In genomic region chr2:134543501-134543900, GRCm38 (mm10) we compare ENCODE assay signal across 22 mouse cellular contexts. TPM values are rescaled to one million over a fixed set of nuclear protein-coding genes. Genes with fewer than 3 reads are reported as not detected.
DNase-seq lines count a peak whose midpoint lies in the region; ATAC-seq and TF ChIP-seq lines count a peak whose summit lies in the region.
"Had no signal": no experiment of that assay in that cellular context is flagged by ENCODE, and none has a peak within 500 bp of the region (broad histone marks: within the 10 kb centered on the region; RNA-seq: fewer than 3 reads in every experiment).

No protein-coding gene starts in this region.

- intact Hi-C loops in left cerebral cortex, postnatal 14 days (cut with DNase I): loop anchor here (5.0 to 10.0 kb wide), 4 partner anchors 131 to 1569 kb away; partner anchors contain the start of genes Bmp2 and Plcb1

- H3K9ac ChIP-seq in forebrain, postnatal 0 days: no peak overlapping the region
- no peak overlapping the region for H3K9ac ChIP-seq in forebrain, embryonic 12.5 days
- H3K9ac ChIP-seq in hindbrain, embryonic 14.5 days: no peak overlapping the region
- H3K9ac ChIP-seq: hindbrain, embryonic 13.5 days; neural tube, embryonic 15.5 days had no signal

- no peak overlapping the region for H3K4me2 ChIP-seq in forebrain, postnatal 0 days (ENCODE audit: low read depth)
- H3K4me2 ChIP-seq in forebrain, embryonic 12.5 days: no peak overlapping the region
- no peak overlapping the region for H3K4me2 ChIP-seq in hindbrain, embryonic 14.5 days (replicated peaks)
- H3K4me2 ChIP-seq: hindbrain, embryonic 13.5 days; neural tube, embryonic 15.5 days had no signal

- H3K27me3 ChIP-seq in forebrain, postnatal 0 days (ENCODE audit: insufficient read depth, low read length): no peaks in the 10 kb centered on the region
- H3K27me3 ChIP-seq in forebrain, embryonic 12.5 days: no peaks in the 10 kb centered on the region
- no peaks in the 10 kb centered on the region for H3K27me3 ChIP-seq in hindbrain, embryonic 14.5 days (ENCODE audit: control insufficient read depth, insufficient read depth, low read length)
- H3K27me3 ChIP-seq: hindbrain, embryonic 13.5 days; neural tube, embryonic 15.5 days had no signal

- no peaks in the 10 kb centered on the region for H3K4me1 ChIP-seq in forebrain, postnatal 0 days (ENCODE audit: insufficient read depth)
- no peaks in the 10 kb centered on the region for H3K4me1 ChIP-seq in forebrain, embryonic 12.5 days
- H3K4me1 ChIP-seq in hindbrain, embryonic 14.5 days (replicated peaks; ENCODE audit: control insufficient read depth, insufficient read depth, low read length): no peaks in the 10 kb centered on the region
- H3K4me1 ChIP-seq: hindbrain, embryonic 13.5 days; neural tube, embryonic 15.5 days had no signal

- DNase-seq in forebrain, postnatal 0 days: peak; percentile 30
- peak; percentile 25 to 53 for DNase-seq in left cerebral cortex, postnatal 14 days (ENCODE audit: low spot score in 2 of 2)
- no peak for DNase-seq in left cerebral cortex, adult 11 months (ENCODE audit: low spot score)
- peak; percentile 8 for DNase-seq in right cerebral cortex, postnatal 14 days
- no peak for DNase-seq in right cerebral cortex, postnatal 25 days
- no peak for DNase-seq in cerebellum, adult 11 months
- DNase-seq in hindbrain, embryonic 14.5 days (ENCODE audit: low spot score): no peak
- DNase-seq: adrenal gland, postnatal 10 days; cerebellum, postnatal 14 days; kidney, adult 2 months; kidney, postnatal 36 days had no signal

- no peaks in the 10 kb centered on the region for H3K36me3 ChIP-seq in forebrain, postnatal 0 days (ENCODE audit: insufficient read depth)
- no peaks in the 10 kb centered on the region for H3K36me3 ChIP-seq in forebrain, embryonic 12.5 days (replicated peaks)
- no peaks in the 10 kb centered on the region for H3K36me3 ChIP-seq in hindbrain, embryonic 14.5 days (replicated peaks; ENCODE audit: control insufficient read depth, insufficient read depth)
- H3K36me3 ChIP-seq: hindbrain, embryonic 13.5 days; neural tube, embryonic 15.5 days had no signal

- 57% methylated on average over 2 of the region's 2 CpGs for WGBS in forebrain, postnatal 0 days
- WGBS in forebrain, embryonic 12.5 days: 77% methylated on average over 2 of the region's 2 CpGs
- WGBS in hindbrain, embryonic 14.5 days: 66% methylated on average over 2 of the region's 2 CpGs

- TF ChIP-seq CTCF in forebrain, postnatal 0 days (IDR thresholded peaks at IDR 0.05; ENCODE audit: low read depth): peak; percentile 60

- ATAC-seq in forebrain, postnatal 0 days: peak; percentile 58; the same call in 1 of the 2 replicates
- no peak for ATAC-seq in forebrain, embryonic 12.5 days (ENCODE audit: low FRiP score)
- ATAC-seq in hindbrain, embryonic 14.5 days (ENCODE audit: low FRiP score): no peak

- H3K9me3 ChIP-seq in forebrain, postnatal 0 days (ENCODE audit: low read length): no peaks in the 10 kb centered on the region
- no peaks in the 10 kb centered on the region for H3K9me3 ChIP-seq in forebrain, embryonic 12.5 days
- H3K9me3 ChIP-seq in hindbrain, embryonic 14.5 days (ENCODE audit: control insufficient read depth, low read length): no peaks in the 10 kb centered on the region
- H3K9me3 ChIP-seq: hindbrain, embryonic 13.5 days; neural tube, embryonic 15.5 days had no signal

- H3K27ac ChIP-seq in forebrain, postnatal 0 days (ENCODE audit: low read depth, low read length): no peak overlapping the region
- H3K27ac ChIP-seq in forebrain, embryonic 12.5 days: no peak overlapping the region
- H3K27ac ChIP-seq in hindbrain, embryonic 14.5 days: no peak overlapping the region
- H3K27ac ChIP-seq: hindbrain, embryonic 13.5 days; neural tube, embryonic 15.5 days had no signal

- no peak overlapping the region for H3K4me3 ChIP-seq in forebrain, postnatal 0 days (ENCODE audit: low read depth, low read length)
- no peak overlapping the region for H3K4me3 ChIP-seq in forebrain, embryonic 12.5 days (replicated peaks)
- no peak overlapping the region for H3K4me3 ChIP-seq in hindbrain, embryonic 14.5 days (replicated peaks; ENCODE audit: low read length)
- H3K4me3 ChIP-seq: hindbrain, embryonic 13.5 days; neural tube, embryonic 15.5 days had no signal

RNA-seq across cellular contexts. Expression of gene Hao1, which starts 10.7 kb away (rescaled TPM):
- total RNA-seq in forebrain, postnatal 0 days (2014; rRNA removed): 0.24 TPM in 1 of 2 replicates, not detected in the other
- polyA plus RNA-seq in forebrain, postnatal 0 days (2015; fragmentation: Nextera tagmentation; extraction: Ambion mirVana): 0.13 and 0.17 TPM in 2 replicates
- polyA plus RNA-seq in forebrain, embryonic 12.5 days (2016; fragmentation: Nextera tagmentation; extraction: Ambion mirVana): not detected in 2 replicates
- total RNA-seq in left cerebral cortex, postnatal 14 days (2021): not detected
- 0.09 TPM in 1 of 2 replicates, not detected in the other for polyA plus RNA-seq in hindbrain, embryonic 14.5 days (2014; fragmentation: Nextera tagmentation; extraction: Ambion mirVana)
- total RNA-seq: granulocyte monocyte progenitor cell, adult 5-6 weeks; layer of hippocampus, postnatal 14 days; megakaryocyte, adult 5-6 weeks; MEL; monocyte, adult 5-6 weeks had no signal
- polyA plus RNA-seq: heart, embryonic 16.5 days; kidney, adult 2 months; limb, embryonic 11.5 days; neural tube, embryonic 15.5 days; urinary bladder, adult 2 months had no signal

Comparison
In these comparisons a context has a peak if more than half of its experiments do, and no peak if none do; other contexts are left out.
1. DNase-seq: peak in forebrain, postnatal 0 days (single experiment), left cerebral cortex, postnatal 14 days (2 of 2) and right cerebral cortex, postnatal 14 days (single experiment); none in left cerebral cortex, adult 11 months (single experiment), right cerebral cortex, postnatal 25 days (single experiment), cerebellum, adult 11 months (single experiment) and hindbrain, embryonic 14.5 days (single experiment).